Mouse (Mus musculus): Measurements from ENCODE around the gene A730061H03Rik. TPM values are rescaled to one million over a fixed set of nuclear protein-coding genes. Genes with fewer than 3 reads are reported as not detected.
A peak's percentile ranks its signal among the peaks of the same experiment; 100 is the strongest.

A730061H03Rik gene
- polyA plus RNA-seq, 1 experiment from 2014 or later, result 0.59 TPM

DNA sequence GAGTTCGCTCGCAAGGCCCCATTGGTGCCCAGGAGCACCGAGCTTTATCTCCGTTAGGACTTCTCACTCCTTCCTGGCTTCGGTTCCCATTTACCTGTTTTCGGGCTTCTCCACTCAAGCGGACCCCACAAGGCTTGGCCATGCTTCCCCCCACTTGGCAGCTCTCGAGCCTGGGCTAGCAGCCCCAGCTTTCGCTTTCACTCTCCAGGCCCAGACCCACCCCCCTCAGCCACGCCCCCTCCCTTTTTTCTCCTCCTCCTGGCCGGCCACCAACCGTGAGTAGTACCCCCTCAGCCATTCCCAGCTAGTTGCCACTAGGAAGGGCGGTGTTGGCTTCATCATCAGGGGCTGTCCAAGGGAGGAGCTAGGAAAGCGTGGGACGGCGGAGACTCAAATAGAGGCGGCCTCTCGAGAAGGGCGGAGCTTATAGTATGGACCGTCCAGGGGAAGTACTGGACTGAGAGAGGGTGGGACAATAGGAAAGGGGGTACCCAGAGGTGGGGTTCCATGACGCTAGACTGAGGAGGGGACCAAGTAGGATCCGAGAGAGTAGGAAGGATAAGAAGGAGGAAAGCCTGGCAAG is 30.6 kb upstream of the A730061H03Rik start, which contains the start of gene Psme2:
Psme2 (minus strand) TSS at position 366 of the 583 bp plus-strand sequence.
- H3K36me3 ChIP-seq, result peaks cover 51% of the 10 kb centered on the region
- peaks cover 30% of the 10 kb centered on the region for H3K4me1 ChIP-seq
- WGBS, result under 1% methylated on average over 22 of the region's 22 CpGs
- peak within 1 kb of the TSS; percentile 79 for H3K4me3 ChIP-seq
- DNase-seq (ENCODE audit: low spot score), result peak; percentile 91
- no peaks in the 10 kb centered on the region for H3K9me3 ChIP-seq (replicated peaks)
- H3K27me3 ChIP-seq (ENCODE audit: low read depth, poor library complexity, severe bottlenecking), result no peaks in the 10 kb centered on the region
- H3K27ac ChIP-seq, result peak within 1 kb of the TSS; percentile 90

DNA sequence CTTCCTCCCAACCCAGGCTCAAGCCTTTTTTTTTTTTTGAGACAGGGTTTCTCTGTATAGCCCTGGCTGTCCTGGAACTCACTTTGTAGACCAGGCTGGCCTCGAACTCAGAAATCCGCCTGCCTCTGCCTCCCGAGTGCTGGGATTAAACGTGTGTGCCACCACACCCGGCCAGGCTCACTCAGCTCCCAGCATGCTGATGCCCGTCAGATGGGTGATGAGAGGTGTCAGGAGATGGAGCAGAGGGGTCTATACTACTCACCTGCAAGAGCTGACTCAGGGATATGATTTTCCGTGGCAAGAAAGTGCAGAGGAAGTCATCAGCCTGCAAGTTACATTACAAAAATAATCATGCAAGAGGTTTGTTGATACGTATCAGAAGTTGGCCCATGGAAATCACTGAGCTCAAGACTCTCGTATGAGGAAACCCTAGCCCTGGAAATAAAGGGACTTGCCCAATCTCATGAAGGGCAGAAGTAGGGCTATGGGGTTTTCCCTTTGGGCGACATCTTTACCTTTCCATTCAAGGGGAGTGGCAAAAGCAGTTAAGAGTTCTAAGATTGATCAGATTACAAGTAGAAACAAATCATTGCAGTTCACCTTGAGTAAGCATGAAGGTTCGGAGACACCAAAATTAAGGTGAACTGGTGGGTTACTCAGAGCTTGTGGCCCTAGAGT is 29.7 kb upstream of the A730061H03Rik start:
- 90% methylated on average over 11 of the region's 11 CpGs for WGBS
- peak overlapping the region; percentile 79 for H3K4me3 ChIP-seq

DNA sequence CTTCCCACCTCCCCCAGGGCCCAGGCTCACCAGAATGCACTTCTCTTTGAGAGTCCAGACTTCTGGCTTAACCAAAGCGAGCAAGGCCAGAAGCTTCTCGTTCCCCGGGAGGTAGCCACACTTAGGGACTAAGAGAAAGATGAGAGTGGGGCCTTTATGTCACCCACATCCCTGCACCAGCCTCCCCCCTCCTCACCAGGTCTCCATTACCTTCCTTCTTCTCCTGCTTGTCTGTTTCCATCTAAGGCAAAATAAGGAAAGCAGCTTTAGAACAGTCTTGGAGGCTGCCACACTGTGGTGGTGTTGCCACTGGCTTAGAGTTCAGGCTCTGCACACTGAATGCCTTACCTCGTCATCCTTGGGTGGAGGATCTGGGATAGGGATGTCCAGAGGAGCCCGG is 29.1 kb upstream of the A730061H03Rik start:
- no peak overlapping the region for H3K4me3 ChIP-seq
- peaks cover 35% of the 10 kb centered on the region for H3K36me3 ChIP-seq
- H3K4me1 ChIP-seq, result peaks cover 42% of the 10 kb centered on the region
- peaks cover 7% of the 10 kb centered on the region; the same call in 1 of the 2 replicates for H3K27me3 ChIP-seq (ENCODE audit: low read depth, poor library complexity, severe bottlenecking)
- H3K9me3 ChIP-seq (replicated peaks), result no peaks in the 10 kb centered on the region
- no peak overlapping the region for H3K27ac ChIP-seq
- WGBS, result 89% methylated on average over 5 of the region's 5 CpGs
- no peak for DNase-seq (ENCODE audit: low spot score)

More for the DNA sequence above, 29.7 kb upstream of the A730061H03Rik start:
- H3K4me1 ChIP-seq, result peaks cover 35% of the 10 kb centered on the region
- no peaks in the 10 kb centered on the region for H3K9me3 ChIP-seq (replicated peaks)
- DNase-seq (ENCODE audit: low spot score), result no peak
- H3K27ac ChIP-seq, result no peak overlapping the region
- 0 out of 2 replicates have a peak, but pooled peaks cover under 1% of the 10 kb centered on the region for H3K27me3 ChIP-seq (ENCODE audit: low read depth, poor library complexity, severe bottlenecking)
- peaks cover 42% of the 10 kb centered on the region for H3K36me3 ChIP-seq

DNA sequence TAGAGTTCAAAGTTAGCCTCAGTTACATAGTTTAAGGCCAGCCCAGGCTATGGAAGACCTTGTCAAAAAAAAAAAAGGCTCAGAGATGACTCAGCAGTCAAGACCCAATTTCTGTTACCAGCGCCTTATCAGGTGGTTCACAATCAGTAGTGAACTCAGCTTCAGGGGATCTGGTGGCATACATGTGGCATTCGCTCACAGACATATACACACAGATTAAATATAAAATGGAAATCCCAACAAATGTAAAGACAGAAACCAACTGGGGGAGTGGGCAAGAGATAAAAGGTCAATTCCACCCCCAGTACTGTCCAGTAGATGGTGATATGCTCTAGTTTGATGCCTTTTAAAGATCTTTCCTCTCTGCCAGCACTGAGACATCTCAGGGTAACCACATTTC is 25.9 kb upstream of the A730061H03Rik start:
- 93% methylated on average over 2 of the region's 2 CpGs for WGBS
- Histone ChIP-seq H3K4me1 (peaks cover 24% of the 10 kb centered on the region), H3K27ac (no peak overlapping the region), H3K4me3 (no peak overlapping the region), H3K36me3 (peaks cover 38% of the 10 kb centered on the region), H3K9me3 (replicated peaks) (no peaks in the 10 kb centered on the region), H3K27me3 (ENCODE audit: low read depth, poor library complexity, severe bottlenecking) (peaks cover 15% of the 10 kb centered on the region; the same call in 1 of the 2 replicates)
- DNase-seq (ENCODE audit: low spot score), result no peak

DNA sequence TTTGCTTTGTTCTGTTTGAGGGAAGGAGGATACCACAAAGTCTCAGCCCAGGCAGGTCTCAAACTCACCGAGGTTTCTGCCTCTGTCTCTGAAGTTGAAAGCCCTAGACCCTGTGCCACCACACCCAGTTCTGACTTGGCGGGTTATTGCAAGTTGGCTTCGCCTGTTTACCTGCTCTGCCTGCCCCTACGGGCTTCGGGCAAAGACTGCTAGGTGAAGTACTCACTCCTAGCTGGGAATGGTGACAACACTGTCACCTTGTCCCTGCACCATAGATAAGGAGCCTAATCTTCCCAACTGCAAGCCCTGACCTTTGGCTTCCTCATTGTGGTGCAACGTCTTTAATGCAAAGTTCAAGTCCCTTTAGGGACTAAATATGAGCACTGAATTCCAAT is 25.4 kb upstream of the A730061H03Rik start:
- peaks cover 24% of the 10 kb centered on the region for H3K4me1 ChIP-seq
- peaks cover 44% of the 10 kb centered on the region for H3K36me3 ChIP-seq
- H3K27ac ChIP-seq, result no peak overlapping the region
- H3K4me3 ChIP-seq, result peak overlapping the region; percentile 69
- no peaks in the 10 kb centered on the region for H3K9me3 ChIP-seq (replicated peaks)
- peaks cover 15% of the 10 kb centered on the region; the same call in 1 of the 2 replicates for H3K27me3 ChIP-seq (ENCODE audit: low read depth, poor library complexity, severe bottlenecking)
- no peak for DNase-seq (ENCODE audit: low spot score)
- 59% methylated on average over 6 of the region's 6 CpGs for WGBS

DNA sequence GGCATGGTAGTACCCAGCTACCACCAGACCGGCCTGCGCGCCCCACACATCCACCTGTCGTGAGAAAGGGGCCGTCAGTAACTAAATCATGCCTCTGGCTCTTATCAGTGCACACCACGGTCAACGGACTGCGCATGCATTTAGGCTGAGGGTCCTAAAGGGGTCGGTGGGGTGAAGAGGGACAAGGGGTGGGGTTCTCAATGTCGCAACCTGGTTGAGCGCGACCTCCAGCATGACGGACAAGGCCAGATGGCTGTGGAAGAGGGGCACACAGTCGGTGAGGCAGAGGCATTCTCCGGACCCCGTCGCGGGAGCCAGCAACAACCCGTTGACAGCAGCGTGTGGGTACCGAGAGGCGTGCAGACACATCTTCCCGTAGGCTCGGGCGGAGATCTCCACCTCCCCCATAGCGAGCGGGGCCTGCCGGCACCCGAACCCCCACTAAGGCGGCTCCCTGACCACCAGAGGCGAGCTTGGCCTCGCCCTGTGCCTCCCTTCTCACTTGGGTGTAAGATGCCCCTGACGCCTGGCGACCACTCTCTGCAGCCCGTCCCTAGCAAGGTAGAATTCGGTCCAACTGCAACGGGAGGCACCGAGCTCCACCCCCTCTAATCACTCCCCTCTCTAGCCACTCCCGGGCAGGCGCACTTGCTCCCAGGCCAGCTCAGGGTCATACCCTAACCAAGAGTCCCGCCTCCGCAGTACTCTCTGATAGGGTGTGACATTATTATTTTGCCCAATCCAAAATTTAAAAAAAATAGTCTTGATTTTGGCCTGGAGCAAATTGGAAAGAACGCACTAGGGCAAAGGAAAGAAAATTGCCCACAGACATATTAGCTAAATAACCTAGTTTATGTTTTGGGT is 24.7 kb upstream of the A730061H03Rik start, which contains the start of gene Emc9:
Emc9 (minus strand) TSS at position 601 of the 864 bp plus-strand sequence.
- Histone ChIP-seq H3K4me1 (peaks cover 18% of the 10 kb centered on the region), H3K9me3 (replicated peaks) (no peaks in the 10 kb centered on the region), H3K4me3 (peak within 1 kb of the TSS; percentile 69), H3K27me3 (ENCODE audit: low read depth, poor library complexity, severe bottlenecking) (peaks cover 15% of the 10 kb centered on the region; the same call in 1 of the 2 replicates), H3K36me3 (peaks cover 50% of the 10 kb centered on the region), H3K27ac (peak within 1 kb of the TSS; percentile 77)
- DNase-seq (ENCODE audit: low spot score), result peak; percentile 66
- WGBS, result 2% methylated on average over 43 of the region's 43 CpGs

DNA sequence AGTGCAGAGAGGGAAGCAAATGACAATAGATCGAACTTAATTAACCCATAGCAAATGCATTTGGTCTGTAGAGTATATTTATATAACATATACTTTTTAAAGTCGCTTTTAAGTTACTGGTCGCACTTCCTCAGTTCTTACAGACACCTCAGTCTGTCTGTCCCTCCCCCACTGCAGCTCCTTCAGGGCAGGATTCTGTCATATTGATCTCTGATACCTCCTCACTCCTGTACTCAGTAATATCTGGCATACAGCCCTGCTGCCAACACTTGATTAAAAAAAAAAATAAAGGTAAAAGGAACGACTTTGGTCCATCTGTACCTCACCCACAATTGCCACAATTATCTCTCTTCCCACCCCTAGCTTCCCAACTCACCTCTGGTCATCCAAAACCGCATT is 24.1 kb upstream of the A730061H03Rik start:
- Histone ChIP-seq H3K9me3 (replicated peaks) (no peaks in the 10 kb centered on the region), H3K27me3 (ENCODE audit: low read depth, poor library complexity, severe bottlenecking) (peaks cover 15% of the 10 kb centered on the region; the same call in 1 of the 2 replicates), H3K4me3 (peak overlapping the region; percentile 69), H3K4me1 (peaks cover 17% of the 10 kb centered on the region), H3K36me3 (peaks cover 51% of the 10 kb centered on the region), H3K27ac (0 out of 2 replicates have a peak overlapping the region, but pooled peaks have one; percentile 77)
- no peak for DNase-seq (ENCODE audit: low spot score)
- WGBS, result 34% methylated on average over 5 of the region's 5 CpGs

DNA sequence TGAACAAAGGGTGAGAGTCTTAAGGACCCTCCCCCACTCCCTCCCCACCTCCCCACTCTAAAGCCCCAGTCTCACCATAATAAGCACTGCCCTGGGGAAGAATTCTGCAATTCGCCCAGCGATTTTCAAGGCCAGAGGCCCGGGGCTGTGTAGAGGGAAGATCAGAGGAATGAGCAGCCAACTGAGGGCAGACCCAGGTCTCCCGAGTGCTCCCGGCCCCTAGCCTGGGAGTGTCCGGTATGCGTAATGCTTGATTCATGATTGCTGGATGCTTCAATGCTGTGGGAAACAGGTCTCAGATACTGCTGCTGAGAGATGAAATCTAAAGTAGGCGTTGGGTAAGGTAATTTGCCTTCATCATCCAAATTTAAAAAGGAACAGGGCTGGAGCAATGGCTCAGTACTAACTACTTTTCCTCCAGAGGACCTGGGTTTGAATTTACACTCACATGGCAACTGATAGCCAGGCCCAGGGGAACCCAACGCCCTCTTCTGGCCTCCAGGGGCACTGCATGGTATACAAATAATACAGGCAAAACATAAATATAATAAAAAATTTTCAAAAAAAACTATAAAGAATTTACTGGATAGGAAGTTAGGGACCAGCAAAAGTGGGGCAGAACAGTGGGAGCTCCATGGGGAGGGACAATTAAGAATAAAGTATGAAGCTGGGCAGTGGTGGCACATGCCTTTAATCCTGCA is 21.9 kb upstream of the A730061H03Rik start:
- no peak for DNase-seq (ENCODE audit: low spot score)

DNA sequence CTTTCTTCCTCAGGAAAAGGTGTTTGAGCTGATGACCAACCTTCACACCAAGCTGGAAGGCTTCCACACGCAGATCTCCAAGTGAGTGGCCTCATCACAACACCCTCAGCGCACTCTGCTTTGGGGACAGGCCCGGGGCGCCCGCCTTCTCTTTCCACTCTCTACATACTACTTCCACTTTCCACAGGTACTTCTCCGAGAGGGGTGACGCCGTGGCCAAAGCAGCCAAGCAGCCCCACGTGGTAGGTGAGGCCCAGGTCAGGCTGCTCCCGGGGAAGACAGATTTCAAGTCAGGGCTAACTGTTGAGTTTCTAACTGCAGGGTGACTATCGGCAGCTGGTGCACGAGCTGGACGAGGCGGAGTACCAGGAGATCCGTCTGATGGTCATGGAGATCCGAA is 20.5 kb upstream of the A730061H03Rik start:
- Histone ChIP-seq H3K27me3 (ENCODE audit: low read depth, poor library complexity, severe bottlenecking) (peaks cover 15% of the 10 kb centered on the region; the same call in 1 of the 2 replicates), H3K27ac (no peak overlapping the region), H3K4me1 (peaks cover 41% of the 10 kb centered on the region), H3K4me3 (no peak overlapping the region), H3K36me3 (peaks cover 26% of the 10 kb centered on the region), H3K9me3 (replicated peaks) (no peaks in the 10 kb centered on the region)
- no peak for DNase-seq (ENCODE audit: low spot score)
- 95% methylated on average over 16 of the region's 16 CpGs for WGBS

More for the DNA sequence above, 21.9 kb upstream of the A730061H03Rik start:
- no peaks in the 10 kb centered on the region for H3K9me3 ChIP-seq (replicated peaks)
- WGBS, result 78% methylated on average over 9 of the region's 9 CpGs
- peaks cover 32% of the 10 kb centered on the region for H3K36me3 ChIP-seq
- H3K27ac ChIP-seq, result no peak overlapping the region
- H3K4me1 ChIP-seq, result peaks cover 33% of the 10 kb centered on the region
- H3K4me3 ChIP-seq, result no peak overlapping the region
- H3K27me3 ChIP-seq (ENCODE audit: low read depth, poor library complexity, severe bottlenecking), result peaks cover 15% of the 10 kb centered on the region; the same call in 1 of the 2 replicates

DNA sequence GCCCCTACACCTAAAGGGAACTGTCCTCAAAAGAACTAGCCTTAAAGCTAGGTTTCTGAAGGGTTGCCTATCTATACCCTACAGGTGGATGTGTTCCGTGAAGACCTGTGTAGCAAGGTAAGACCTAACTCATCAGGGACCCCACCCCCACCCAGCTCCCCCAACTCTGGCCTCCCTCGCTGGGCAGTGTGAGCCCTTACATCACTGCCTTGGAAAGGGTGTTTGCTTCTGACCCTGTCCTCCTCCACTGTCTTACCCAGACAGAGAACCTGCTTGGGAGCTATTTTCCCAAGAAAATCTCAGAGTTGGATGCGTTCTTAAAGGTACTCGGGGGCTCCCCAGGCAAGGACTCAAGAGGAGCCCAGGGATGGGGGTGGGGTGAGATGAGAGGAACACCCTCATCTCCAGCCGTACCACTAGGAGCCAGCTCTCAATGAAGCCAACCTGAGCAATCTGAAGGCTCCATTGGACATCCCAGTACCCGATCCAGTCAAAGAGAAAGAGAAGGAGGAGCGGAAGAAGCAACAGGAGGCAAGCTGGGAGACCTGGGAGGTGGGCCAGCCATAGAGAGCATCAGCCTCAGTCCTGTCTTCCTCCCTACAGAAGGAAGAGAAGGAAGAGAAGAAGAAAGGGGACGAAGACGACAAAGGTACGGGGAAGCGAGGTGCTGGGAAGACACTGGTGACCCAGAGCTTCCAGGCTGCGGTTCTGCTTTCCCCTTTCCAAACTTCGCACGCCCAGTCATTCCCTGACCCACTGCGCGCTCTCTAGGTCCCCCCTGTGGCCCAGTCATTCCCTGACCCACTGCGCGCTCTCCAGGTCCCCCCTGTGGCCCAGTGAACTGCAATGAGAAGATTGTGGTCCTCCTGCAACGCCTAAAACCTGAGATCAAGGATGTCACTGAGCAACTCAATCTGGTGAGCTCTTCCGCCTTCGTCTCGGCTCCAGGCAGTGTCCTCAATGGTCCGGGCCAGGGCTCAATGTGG is 19.6 kb upstream of the A730061H03Rik start:
- Histone ChIP-seq H3K4me1 (peaks cover 39% of the 10 kb centered on the region), H3K36me3 (peaks cover 26% of the 10 kb centered on the region), H3K4me3 (no peak overlapping the region; the same call in 1 of the 2 replicates), H3K27me3 (ENCODE audit: low read depth, poor library complexity, severe bottlenecking) (peaks cover 14% of the 10 kb centered on the region; the same call in 1 of the 2 replicates), H3K9me3 (replicated peaks) (no peaks in the 10 kb centered on the region), H3K27ac (no peak overlapping the region)
- 84% methylated on average over 23 of the region's 23 CpGs for WGBS
- DNase-seq (ENCODE audit: low spot score), result no peak

DNA sequence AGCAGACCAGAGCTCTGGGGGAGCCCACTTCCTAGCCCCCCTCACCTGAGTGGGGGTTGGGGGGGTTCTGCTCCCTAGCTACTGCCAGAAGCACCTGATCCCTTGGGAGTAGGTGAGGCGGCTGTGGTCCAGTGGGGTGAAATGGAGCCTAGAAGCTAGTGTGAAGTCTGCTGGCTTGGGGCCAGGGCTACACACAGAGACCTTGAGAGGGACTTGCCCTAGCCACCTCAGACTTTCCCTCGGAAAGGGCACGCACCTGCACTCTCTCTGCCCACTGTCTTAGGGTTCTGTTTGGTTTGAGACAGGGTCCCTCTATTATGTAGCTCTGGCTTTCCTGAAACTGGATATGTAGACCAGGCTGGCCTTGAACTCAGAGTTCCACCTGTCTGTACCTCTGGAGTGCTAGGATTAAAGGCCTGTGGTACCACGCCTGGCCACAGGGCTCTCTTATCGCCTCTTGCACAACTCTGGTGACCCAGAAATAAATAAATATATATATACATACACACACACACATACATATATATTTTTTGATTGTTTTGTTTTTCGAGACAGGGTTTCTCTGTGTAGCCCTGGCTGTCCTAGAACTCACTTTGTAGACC is 18.6 kb upstream of the A730061H03Rik start:
- Histone ChIP-seq H3K27ac (peak overlapping the region; percentile 94), H3K36me3 (peaks cover 26% of the 10 kb centered on the region), H3K9me3 (replicated peaks) (no peaks in the 10 kb centered on the region), H3K4me1 (peaks cover 33% of the 10 kb centered on the region), H3K4me3 (peak overlapping the region; percentile 83), H3K27me3 (ENCODE audit: low read depth, poor library complexity, severe bottlenecking) (0 out of 2 replicates have a peak, but pooled peaks cover 3% of the 10 kb centered on the region)
- DNase-seq (ENCODE audit: low spot score), result no peak
- 32% methylated on average over 6 of the region's 6 CpGs for WGBS

All from limb, embryonic 10.5 days (tissue).